In genomic region chr14:110728344-110728910, GRCm38 (mm10) we compare ENCODE assay signal across 11 mouse cellular contexts.
"Had no signal": no experiment of that assay in that cellular context is flagged by ENCODE, and none has a peak within 500 bp of the region (broad histone marks: within the 10 kb centered on the region; RNA-seq: fewer than 3 reads in every experiment).

No protein-coding gene starts in this region.

- H3K27me3 ChIP-seq: limb, embryonic 15.5 days; liver, embryonic 12.5 days; neural tube, embryonic 12.5 days had no signal

- H3K9me3 ChIP-seq: limb, embryonic 15.5 days; liver, embryonic 12.5 days; neural tube, embryonic 12.5 days had no signal

- ATAC-seq: liver, embryonic 12.5 days had no signal

- H3K36me3 ChIP-seq: limb, embryonic 15.5 days; liver, embryonic 12.5 days; neural tube, embryonic 12.5 days had no signal

- H3K4me1 ChIP-seq: limb, embryonic 15.5 days; liver, embryonic 12.5 days had no signal

- H3K9ac ChIP-seq: limb, embryonic 15.5 days; liver, embryonic 12.5 days; lung, embryonic 14.5 days; neural tube, embryonic 12.5 days had no signal

- H3K4me3 ChIP-seq: left cerebral cortex, adult 2 months; limb, embryonic 15.5 days; liver, embryonic 12.5 days; neural tube, embryonic 12.5 days had no signal

- H3K27ac ChIP-seq: left cerebral cortex, adult 2 months; limb, embryonic 15.5 days; liver, embryonic 12.5 days; neural tube, embryonic 12.5 days; stomach, postnatal 0 days had no signal

- H3K4me2 ChIP-seq: limb, embryonic 15.5 days; liver, embryonic 12.5 days; lung, embryonic 14.5 days; neural tube, embryonic 12.5 days had no signal

- DNase-seq: kidney, adult 8-10 months; kidney, postnatal 25 days; lung, embryonic 14.5 days; lung, postnatal 14 days; midbrain, embryonic 14.5 days; thymus, postnatal 4 days had no signal
